9 mouse cellular contexts compared by ENCODE assay signal in genomic region chr8:105634771-105635458, GRCm38 (mm10). TPM values are rescaled to one million over a fixed set of nuclear protein-coding genes. Genes with fewer than 3 reads are reported as not detected.
DNase-seq lines count a peak whose midpoint lies in the region; ATAC-seq and TF ChIP-seq lines count a peak whose summit lies in the region.
"Had no signal": no experiment of that assay in that cellular context is flagged by ENCODE, and none has a peak within 500 bp of the region (broad histone marks: within the 10 kb centered on the region; RNA-seq: fewer than 3 reads in every experiment).

No protein-coding gene starts in this region.

- H3K9ac ChIP-seq in forebrain, embryonic 16.5 days (replicated peaks; ENCODE audit: low read depth, low read length), result no peak overlapping the region
- peak overlapping the region; percentile 100; the same call in 1 of the 2 replicates for H3K9ac ChIP-seq in liver, postnatal 0 days (replicated peaks)

- no peaks in the 10 kb centered on the region for H3K36me3 ChIP-seq in forebrain, embryonic 16.5 days (ENCODE audit: control insufficient read depth, insufficient read depth)
- no peaks in the 10 kb centered on the region for H3K36me3 ChIP-seq in liver, postnatal 0 days (replicated peaks; ENCODE audit: insufficient read depth, low read length)

- no peak for TF ChIP-seq EP300 in liver, postnatal 0 days (IDR thresholded peaks at IDR 0.05; ENCODE audit: low read depth)

- H3K9me3 ChIP-seq in forebrain, embryonic 16.5 days (ENCODE audit: control insufficient read depth, low read length), result no peaks in the 10 kb centered on the region
- no peaks in the 10 kb centered on the region for H3K9me3 ChIP-seq in liver, postnatal 0 days (ENCODE audit: low read length)

- no peak for ATAC-seq in forebrain, embryonic 16.5 days
- ATAC-seq in liver, postnatal 0 days, result no peak

- DNase-seq in gastrocnemius, adult 2 months, result no peak
- no peak for DNase-seq in gastrocnemius, postnatal 10 days
- DNase-seq in 416B (ENCODE audit: low read depth), result peak; percentile 24
- no peak for DNase-seq in liver, postnatal 0 days
- DNase-seq in adrenal gland, adult 2 months, result no peak
- no peak for DNase-seq in urinary bladder, postnatal 10 days (ENCODE audit: low spot score)
- DNase-seq in gastrocnemius, postnatal 14 days, result no peak

- peaks cover 24% of the 10 kb centered on the region for H3K4me1 ChIP-seq in forebrain, embryonic 16.5 days (replicated peaks; ENCODE audit: control insufficient read depth, insufficient read depth, low read length)
- H3K4me1 ChIP-seq in liver, postnatal 0 days (ENCODE audit: insufficient read depth), result peaks cover 13% of the 10 kb centered on the region

- TF ChIP-seq CTCF in gastrocnemius, adult 2 months (IDR thresholded peaks at IDR 0.05), result no peak
- no peak for TF ChIP-seq CTCF in liver, postnatal 0 days (IDR thresholded peaks at IDR 0.05; ENCODE audit: low read depth)

- no peaks in the 10 kb centered on the region for H3K27me3 ChIP-seq in forebrain, embryonic 16.5 days (replicated peaks; ENCODE audit: control insufficient read depth, insufficient read depth, low read length)
- no peaks in the 10 kb centered on the region for H3K27me3 ChIP-seq in liver, postnatal 0 days (ENCODE audit: insufficient read depth, low read length)

- H3K4me3 ChIP-seq in gastrocnemius, adult 2 months, result peak overlapping the region; percentile 93; the same call in 1 of the 2 replicates
- H3K4me3 ChIP-seq in forebrain, embryonic 16.5 days (replicated peaks; ENCODE audit: low read length), result no peak overlapping the region
- peak overlapping the region; percentile 97 for H3K4me3 ChIP-seq in liver, postnatal 0 days (ENCODE audit: low read depth, low read length)

- peak overlapping the region; percentile 95 for H3K27ac ChIP-seq in gastrocnemius, adult 2 months
- H3K27ac ChIP-seq in forebrain, embryonic 16.5 days (ENCODE audit: low read length), result no peak overlapping the region
- no peak overlapping the region for H3K27ac ChIP-seq in liver, postnatal 0 days (ENCODE audit: low read depth)

- 89% methylated on average over 2 of the region's 2 CpGs for WGBS in forebrain, embryonic 16.5 days
- 65% methylated on average over 2 of the region's 2 CpGs for WGBS in liver, postnatal 0 days (ENCODE audit: insufficient replicate concordance)

- intact Hi-C loops in gastrocnemius, adult 2 months (cut with DNase I), result no loop called here
- intact Hi-C loops in gastrocnemius, postnatal 14 days (cut with DNase I; ENCODE audit: low total_unique reads), result no loop called here

- peak overlapping the region; percentile 84; the same call in 1 of the 2 replicates for H3K4me2 ChIP-seq in forebrain, embryonic 16.5 days (ENCODE audit: low read length)
- peak overlapping the region; percentile 84 for H3K4me2 ChIP-seq in liver, postnatal 0 days (ENCODE audit: low read depth, low read length)

RNA-seq across cellular contexts. Expression of gene Ctcf, which starts 1.5 kb away (rescaled TPM):
- 10 to 100 TPM; 33.2 to 42.6 TPM for total RNA-seq in gastrocnemius, adult 2 months (2021)
- 10 to 100 TPM; 43.7 to 46.7 TPM for total RNA-seq in gastrocnemius, postnatal 10 days (2021)
- 137 and 143 TPM in 2 replicates for polyA plus RNA-seq in forebrain, embryonic 16.5 days (2015; fragmentation: Nextera tagmentation; extraction: Ambion mirVana)
- polyA plus RNA-seq in liver, postnatal 0 days (2015; fragmentation: Nextera tagmentation; extraction: Ambion mirVana), result 41.1 and 42.2 TPM in 2 replicates
- 10 to 100 TPM; 51.5 to 53.4 TPM for total RNA-seq in adrenal gland, adult 2 months (2021)
- polyA plus RNA-seq in adrenal gland, adult 2 months (2012; rRNA removed), result 14.5 and 15.6 TPM in 2 replicates
- total RNA-seq in gastrocnemius, postnatal 14 days (2021), result 10 to 100 TPM; 34.5 TPM

RNA-seq across cellular contexts. Expression of gene Agrp, which starts 2.3 kb away (rescaled TPM):
- total RNA-seq in gastrocnemius, adult 2 months (2021), result under 1 TPM in 1 of 2 experiments, not detected in 1; 0.75 TPM
- total RNA-seq in gastrocnemius, postnatal 10 days (2021), result under 1 TPM; 0.84 to 0.85 TPM
- 0.67 and 0.91 TPM in 2 replicates for polyA plus RNA-seq in forebrain, embryonic 16.5 days (2015; fragmentation: Nextera tagmentation; extraction: Ambion mirVana)
- 0.17 TPM in 1 of 2 replicates, not detected in the other for polyA plus RNA-seq in liver, postnatal 0 days (2015; fragmentation: Nextera tagmentation; extraction: Ambion mirVana)
- total RNA-seq in adrenal gland, adult 2 months (2021), result 1 to 10 TPM; 2.3 to 2.4 TPM
- polyA plus RNA-seq in adrenal gland, adult 2 months (2012; rRNA removed), result 1.5 and 2.6 TPM in 2 replicates
- 1 to 10 TPM in 1 of 2 experiments, under 1 TPM in 1; 0.73 to 1.7 TPM for total RNA-seq in gastrocnemius, postnatal 14 days (2021)
- total RNA-seq: layer of hippocampus, postnatal 25 days had no signal

RNA-seq across cellular contexts. Expression of gene Ripor1, which starts 29.9 kb away (rescaled TPM):
- total RNA-seq in gastrocnemius, adult 2 months (2021), result 10 to 100 TPM; 15.7 to 20.6 TPM
- total RNA-seq in gastrocnemius, postnatal 10 days (2021), result 10 to 100 TPM; 20.7 to 26.9 TPM
- polyA plus RNA-seq in forebrain, embryonic 16.5 days (2015; fragmentation: Nextera tagmentation; extraction: Ambion mirVana), result 31.6 and 33.4 TPM in 2 replicates
- 6.2 and 6.8 TPM in 2 replicates for polyA plus RNA-seq in liver, postnatal 0 days (2015; fragmentation: Nextera tagmentation; extraction: Ambion mirVana)
- total RNA-seq in adrenal gland, adult 2 months (2021), result 10 to 100 TPM; 23.2 to 37.3 TPM
- polyA plus RNA-seq in adrenal gland, adult 2 months (2012; rRNA removed), result 29.8 and 33.0 TPM in 2 replicates
- total RNA-seq in gastrocnemius, postnatal 14 days (2021), result 10 to 100 TPM; 18.9 to 20.6 TPM

RNA-seq across cellular contexts. Expression of gene Carmil2, which starts 51.2 kb away (rescaled TPM):
- under 1 TPM in 1 of 2 experiments, not detected in 1; 0.17 TPM for total RNA-seq in gastrocnemius, adult 2 months (2021)
- under 1 TPM; 0.28 to 0.38 TPM for total RNA-seq in gastrocnemius, postnatal 10 days (2021)
- 9.5 and 12.7 TPM in 2 replicates for polyA plus RNA-seq in forebrain, embryonic 16.5 days (2015; fragmentation: Nextera tagmentation; extraction: Ambion mirVana)
- 0.73 and 0.88 TPM in 2 replicates for polyA plus RNA-seq in liver, postnatal 0 days (2015; fragmentation: Nextera tagmentation; extraction: Ambion mirVana)
- 1 to 10 TPM; 2.0 to 2.9 TPM for total RNA-seq in adrenal gland, adult 2 months (2021)
- 3.3 and 4.2 TPM in 2 replicates for polyA plus RNA-seq in adrenal gland, adult 2 months (2012; rRNA removed)
- total RNA-seq in gastrocnemius, postnatal 14 days (2021), result under 1 TPM; 0.18 to 0.35 TPM
